ENCODE assay signal across 8 mouse cellular contexts in the genomic region with DNA sequence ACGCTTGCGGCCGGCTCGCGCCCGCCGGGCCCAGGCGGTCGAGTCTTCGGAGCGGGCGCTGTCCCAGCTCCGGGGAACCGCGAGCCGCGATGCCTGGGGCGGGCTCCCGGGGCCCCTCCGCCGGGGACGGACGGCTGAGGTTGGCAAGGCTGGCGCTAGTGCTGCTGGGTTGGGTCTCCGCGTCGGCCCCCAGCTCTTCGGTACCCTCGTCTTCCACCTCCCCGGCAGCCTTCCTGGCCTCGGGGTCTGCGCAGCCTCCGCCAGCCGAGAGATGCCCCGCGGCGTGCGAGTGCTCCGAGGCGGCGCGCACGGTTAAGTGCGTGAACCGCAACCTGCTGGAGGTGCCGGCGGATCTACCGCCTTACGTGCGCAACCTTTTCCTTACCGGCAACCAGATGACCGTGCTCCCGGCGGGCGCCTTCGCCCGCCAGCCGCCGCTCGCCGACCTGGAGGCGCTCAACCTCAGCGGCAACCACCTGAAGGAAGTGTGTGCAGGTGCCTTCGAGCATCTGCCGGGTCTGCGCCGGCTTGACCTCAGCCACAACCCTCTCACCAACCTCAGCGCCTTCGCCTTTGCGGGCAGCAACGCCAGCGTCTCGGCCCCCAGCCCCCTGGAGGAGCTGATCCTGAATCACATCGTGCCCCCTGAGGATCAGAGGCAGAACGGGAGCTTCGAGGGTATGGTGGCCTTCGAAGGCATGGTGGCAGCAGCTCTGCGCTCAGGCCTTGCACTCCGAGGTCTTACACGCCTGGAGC. TPM values are rescaled to one million over a fixed set of nuclear protein-coding genes. Genes with fewer than 3 reads are reported as not detected.
DNase-seq lines count a peak whose midpoint lies in the region; ATAC-seq lines count a peak whose summit lies in the region.

No protein-coding gene starts in this region.

- no peaks in the 10 kb centered on the region for H3K4me1 ChIP-seq in erythroblast, embryonic 14.5 days (ENCODE audit: control insufficient read depth)
- H3K4me1 ChIP-seq in heart, embryonic 16.5 days (ENCODE audit: control insufficient read depth, insufficient read depth, low read length), result peaks cover 5% of the 10 kb centered on the region
- H3K4me1 ChIP-seq in liver, embryonic 15.5 days (replicated peaks), result 0 out of 2 replicates have a peak, but pooled peaks cover 4% of the 10 kb centered on the region

- ATAC-seq in erythroblast, adult 5-6 weeks (replicated peaks; ENCODE audit: low FRiP score, poor library complexity, severe bottlenecking), result no peak
- ATAC-seq in heart, embryonic 16.5 days (replicated peaks; ENCODE audit: extremely low read depth, insufficient read depth, low FRiP score), result no peak; the same call in 1 of the 2 replicates
- ATAC-seq in liver, embryonic 15.5 days (ENCODE audit: insufficient read depth), result no peak

- H3K9ac ChIP-seq in heart, embryonic 16.5 days (ENCODE audit: low read length), result peak overlapping the region; percentile 67
- H3K9ac ChIP-seq in liver, embryonic 15.5 days, result no peak overlapping the region

- H3K4me3 ChIP-seq in erythroblast, embryonic 14.5 days (replicated peaks), result peak overlapping the region; percentile 40
- peak overlapping the region; percentile 60 for H3K4me3 ChIP-seq in heart, embryonic 16.5 days (ENCODE audit: low read length)
- peak overlapping the region; percentile 48 for H3K4me3 ChIP-seq in liver, embryonic 15.5 days (replicated peaks)

- peak; percentile 19 for DNase-seq in right cerebral cortex, postnatal 25 days
- no peak for DNase-seq in right cerebral cortex, postnatal 36 days (ENCODE audit: low spot score in 2 of 2)
- peak; percentile 18 for DNase-seq in yolk sac, embryonic 10.5 days (ENCODE audit: low spot score)
- DNase-seq in MN1 (ENCODE audit: low spot score), result no peak

- 4% methylated on average over 78 of the region's 80 CpGs for WGBS in heart, embryonic 16.5 days
- WGBS in liver, embryonic 15.5 days (ENCODE audit: insufficient replicate concordance), result 4% methylated on average over 69 of the region's 80 CpGs

- H3K36me3 ChIP-seq in erythroblast, embryonic 14.5 days (ENCODE audit: control insufficient read depth), result no peaks in the 10 kb centered on the region
- no peaks in the 10 kb centered on the region for H3K36me3 ChIP-seq in heart, embryonic 16.5 days (ENCODE audit: control insufficient read depth, insufficient read depth)
- H3K36me3 ChIP-seq in liver, embryonic 15.5 days (replicated peaks), result no peaks in the 10 kb centered on the region

- peaks cover 60% of the 10 kb centered on the region for H3K27me3 ChIP-seq in erythroblast, embryonic 14.5 days (ENCODE audit: control insufficient read depth)
- H3K27me3 ChIP-seq in heart, embryonic 16.5 days (ENCODE audit: control insufficient read depth, insufficient read depth, low read length), result peaks cover 13% of the 10 kb centered on the region
- H3K27me3 ChIP-seq in liver, embryonic 15.5 days, result peaks cover 57% of the 10 kb centered on the region

- peak overlapping the region; percentile 99 for H3K4me2 ChIP-seq in heart, embryonic 16.5 days (ENCODE audit: low read depth, low read length)
- H3K4me2 ChIP-seq in liver, embryonic 15.5 days, result peak overlapping the region; percentile 71

- H3K27ac ChIP-seq in heart, embryonic 16.5 days (ENCODE audit: low read length), result no peak overlapping the region
- no peak overlapping the region for H3K27ac ChIP-seq in liver, embryonic 15.5 days (replicated peaks)

- H3K9me3 ChIP-seq in erythroblast, embryonic 14.5 days (ENCODE audit: control insufficient read depth, low read length), result no peaks in the 10 kb centered on the region; the same call in 1 of the 2 replicates
- no peaks in the 10 kb centered on the region for H3K9me3 ChIP-seq in heart, embryonic 16.5 days (replicated peaks; ENCODE audit: control insufficient read depth, low read length)
- no peaks in the 10 kb centered on the region for H3K9me3 ChIP-seq in liver, embryonic 15.5 days (replicated peaks)

RNA-seq across cellular contexts. Expression of gene Tpbg, which starts 1.9 kb away (rescaled TPM):
- 0.01 TPM in 1 of 2 replicates, not detected in the other for polyA plus RNA-seq in erythroblast, embryonic 14.5 days (2012)
- not detected in 2 replicates for total RNA-seq in erythroblast, adult 5-6 weeks (2015; ENCODE audit: low replicate concordance)
- total RNA-seq in erythroblast, adult 5-6 weeks (2017; ENCODE audit: low replicate concordance), result not detected in 2 replicates
- 3.1 and 3.4 TPM in 2 replicates for polyA plus RNA-seq in heart, embryonic 16.5 days (2015; fragmentation: Nextera tagmentation; extraction: Ambion mirVana)
- polyA plus RNA-seq in liver, embryonic 15.5 days (2015; fragmentation: Nextera tagmentation; extraction: Ambion mirVana), result 0.21 and 0.30 TPM in 2 replicates

Comparison
In these comparisons a context has a peak if more than half of its experiments do, and no peak if none do; other contexts are left out.
1. DNase-seq: peak in right cerebral cortex, postnatal 25 days (single experiment) and yolk sac, embryonic 10.5 days (single experiment); none in right cerebral cortex, postnatal 36 days (0 of 2) and MN1 (single experiment).
2. Peak in every context shown above with its lines, with median percentiles within 50 percentile points of each other: H3K4me3 ChIP-seq.